Comparison of ENCODE assay signal across 16 mouse cellular contexts in genomic region chr9:99454211-99454610, GRCm38 (mm10).
"Had no signal": no experiment of that assay in that cellular context is flagged by ENCODE, and none has a peak within 500 bp of the region (broad histone marks: within the 10 kb centered on the region; RNA-seq: fewer than 3 reads in every experiment).

No protein-coding gene starts in this region.

- DNase-seq: heart, postnatal 10 days; heart, postnatal 14 days; heart, postnatal 36 days; heart, postnatal 4 days; kidney, adult 11 months; kidney, adult 18-20 months; kidney, adult 2 months; kidney, adult 8-10 months; kidney, adult 9 months; kidney, postnatal 10 days; kidney, postnatal 14 days; kidney, postnatal 25 days; kidney, postnatal 36 days; kidney, postnatal 4 days; layer of hippocampus, adult 9-11 months; layer of hippocampus, postnatal 36 days had no signal
